Mouse (Mus musculus) heart, adult 9 months (tissue): ENCODE measurements around the gene Olfr24.
"Not testable (repeated sequence)": the region's sequence is repeated elsewhere in the genome, so short reads cannot be mapped to it uniquely, and the experiment has no call there.

Experiments
- DNase-seq, 2 experiments: peaks; one replicate each; pipeline ENCODE4 v3.0.0; 2022; ENCODE audit warnings: low spot score in 2 of 2

Olfr24 gene

DNA sequence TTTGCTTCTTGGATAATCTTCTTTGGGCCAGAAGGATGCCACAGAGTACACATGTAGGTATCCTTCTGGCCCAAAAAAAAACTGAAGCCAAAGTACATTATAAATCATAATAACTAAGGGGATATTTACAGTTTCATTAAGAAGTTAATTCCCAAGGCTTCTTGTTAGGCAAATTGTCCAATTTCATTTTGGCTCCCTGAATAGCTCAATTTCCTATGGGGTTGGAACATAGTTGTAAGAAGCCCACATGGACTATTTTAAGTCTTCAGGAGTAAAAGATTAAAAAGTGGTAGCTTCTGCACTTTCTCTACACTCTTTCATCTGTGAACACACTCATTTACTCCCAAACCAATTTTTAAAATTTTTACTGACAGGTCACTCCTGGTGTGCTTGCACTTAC lies at the start of gene Olfr24:
Gene Olfr24 (minus strand): TSS at position 101 of the 400 bp plus-strand sequence.
- DNase-seq = no peak

DNA sequence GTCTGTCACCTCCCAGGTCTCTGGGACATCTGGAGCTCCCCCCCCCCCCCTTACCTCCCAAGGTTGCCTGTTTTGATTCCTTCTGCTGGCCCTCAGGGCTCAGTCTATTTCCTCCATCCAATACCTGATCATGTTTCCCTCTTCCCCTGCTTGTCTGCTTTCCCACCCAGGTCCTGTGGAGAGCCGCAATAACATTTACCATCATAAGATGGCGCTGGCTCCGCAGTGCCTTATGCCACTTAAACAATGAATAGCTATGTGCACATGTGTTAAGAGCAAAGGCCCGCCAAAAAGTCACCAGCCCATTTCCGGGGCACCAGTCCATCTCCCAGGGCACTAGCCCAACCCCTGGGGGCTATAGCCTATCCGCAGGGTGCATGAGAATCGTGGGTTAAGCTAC lies 21.5 kb upstream of the Olfr24 start:
- DNase-seq = no peak

DNA sequence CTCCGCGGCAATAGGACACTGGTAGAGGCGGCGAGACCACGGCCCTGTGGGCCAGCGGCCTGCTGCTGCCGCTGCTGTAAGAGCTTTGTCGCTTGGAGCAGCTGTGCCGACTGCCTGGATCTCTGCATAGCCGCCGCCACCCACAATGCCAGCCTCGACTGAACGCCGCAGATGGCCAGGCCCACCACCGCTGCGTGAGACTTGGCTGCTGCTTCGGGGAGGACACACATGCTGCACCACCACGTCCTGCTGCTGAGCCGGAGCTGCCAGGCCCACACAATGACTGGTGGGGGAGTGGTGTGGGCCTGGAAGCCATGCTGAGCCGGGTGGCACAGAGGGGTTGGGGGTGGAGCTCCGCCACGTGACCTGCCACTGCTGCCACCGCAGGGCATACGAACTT lies 15.7 kb upstream of the Olfr24 start:
- no peak for DNase-seq

DNA sequence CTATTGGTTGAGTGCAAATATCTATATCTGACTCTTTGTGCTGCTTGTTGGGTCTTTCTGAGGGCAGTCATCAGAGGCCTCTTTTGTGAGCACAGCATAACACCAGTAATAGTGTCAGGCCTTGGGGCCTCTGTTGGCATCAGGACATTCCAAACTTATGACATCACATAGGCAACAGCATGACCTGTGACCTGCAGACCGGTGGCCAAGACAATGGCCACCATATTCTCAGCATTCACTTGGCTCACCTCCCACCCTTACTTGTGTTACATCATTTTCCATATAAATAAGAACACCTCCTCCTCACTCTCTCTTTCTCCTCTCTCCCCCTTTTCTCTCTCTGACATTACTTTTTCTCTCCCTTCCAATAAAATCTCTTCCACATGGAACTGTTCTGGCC lies 15.2 kb upstream of the Olfr24 start:
- DNase-seq = no peak

DNA sequence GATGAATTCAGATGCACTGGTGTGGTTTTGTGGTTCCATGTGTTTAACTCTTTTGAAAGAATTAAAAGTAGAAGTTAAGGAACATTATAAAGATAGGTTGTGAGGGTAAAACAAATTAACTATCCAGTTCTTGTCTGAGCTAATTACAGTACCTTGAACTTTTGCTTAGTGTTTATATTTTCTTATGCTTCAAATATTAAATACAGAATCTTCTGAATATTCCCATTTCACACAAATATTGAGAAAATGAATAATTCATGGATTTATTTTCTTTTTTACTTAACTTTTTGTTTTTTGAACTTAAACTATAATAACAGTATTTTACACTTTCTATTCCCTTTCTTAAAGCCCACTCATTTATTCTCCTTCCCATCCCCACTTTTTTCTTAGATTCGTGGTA lies 8.2 kb downstream of the Olfr24 start:
- no peak for DNase-seq

DNA sequence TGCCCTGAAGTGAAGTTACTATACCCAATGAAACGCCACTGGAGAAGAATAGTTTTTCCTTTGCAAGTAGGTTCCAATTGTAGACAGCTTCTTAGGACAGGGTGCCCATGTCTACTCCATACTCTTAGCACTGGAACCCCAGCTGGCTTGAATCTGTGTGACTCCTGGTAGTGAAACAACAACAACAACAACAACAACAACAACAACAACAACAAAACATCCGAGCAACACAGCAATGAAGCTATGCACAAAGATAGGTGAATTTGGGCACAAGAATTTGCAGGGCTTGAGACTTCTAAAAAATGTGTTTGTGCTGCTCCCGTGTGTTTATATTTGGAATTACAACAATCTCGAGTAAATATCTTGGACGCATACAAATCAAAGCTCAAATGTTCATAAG lies 19.2 kb downstream of the Olfr24 start:
- DNase-seq = no peak

DNA sequence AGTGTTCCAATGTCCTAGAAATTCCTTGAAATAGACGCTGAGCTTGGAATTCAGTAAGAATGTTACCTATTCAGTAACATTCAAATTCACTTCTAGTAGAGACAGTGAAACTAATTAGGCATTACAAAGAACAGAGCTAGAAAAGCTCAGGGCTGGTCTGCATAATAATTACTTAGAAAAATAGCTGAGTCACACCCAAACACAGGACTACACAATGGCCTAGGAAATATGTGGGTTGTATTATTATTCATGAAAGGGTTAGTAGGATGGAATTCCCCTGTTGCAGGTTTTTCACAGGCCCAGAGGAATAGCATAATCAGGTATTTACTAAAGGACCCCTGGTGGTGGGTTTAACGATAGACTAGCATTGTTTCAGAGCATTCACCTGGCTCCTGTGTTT lies 29.6 kb downstream of the Olfr24 start:
- not testable (repeated sequence) for DNase-seq

DNA sequence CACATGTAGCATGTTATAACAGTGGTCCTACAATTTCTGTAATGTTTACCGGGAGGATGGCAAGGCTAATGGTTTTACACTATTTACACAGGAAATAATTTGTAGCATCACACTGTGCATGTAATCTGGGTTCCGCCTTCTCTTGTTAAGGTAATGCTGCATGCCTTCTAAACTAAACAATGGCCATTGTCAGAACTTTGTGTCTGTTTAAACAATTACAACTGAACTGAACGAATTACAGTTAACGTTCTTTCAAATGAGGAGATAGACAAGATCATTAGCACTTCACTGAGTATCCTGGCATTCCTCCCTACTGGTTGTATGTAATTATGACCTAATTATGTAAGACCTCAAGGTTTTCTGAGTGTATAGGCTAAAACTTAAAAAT lies 41.1 kb downstream of the Olfr24 start:
- no peak for DNase-seq

DNA sequence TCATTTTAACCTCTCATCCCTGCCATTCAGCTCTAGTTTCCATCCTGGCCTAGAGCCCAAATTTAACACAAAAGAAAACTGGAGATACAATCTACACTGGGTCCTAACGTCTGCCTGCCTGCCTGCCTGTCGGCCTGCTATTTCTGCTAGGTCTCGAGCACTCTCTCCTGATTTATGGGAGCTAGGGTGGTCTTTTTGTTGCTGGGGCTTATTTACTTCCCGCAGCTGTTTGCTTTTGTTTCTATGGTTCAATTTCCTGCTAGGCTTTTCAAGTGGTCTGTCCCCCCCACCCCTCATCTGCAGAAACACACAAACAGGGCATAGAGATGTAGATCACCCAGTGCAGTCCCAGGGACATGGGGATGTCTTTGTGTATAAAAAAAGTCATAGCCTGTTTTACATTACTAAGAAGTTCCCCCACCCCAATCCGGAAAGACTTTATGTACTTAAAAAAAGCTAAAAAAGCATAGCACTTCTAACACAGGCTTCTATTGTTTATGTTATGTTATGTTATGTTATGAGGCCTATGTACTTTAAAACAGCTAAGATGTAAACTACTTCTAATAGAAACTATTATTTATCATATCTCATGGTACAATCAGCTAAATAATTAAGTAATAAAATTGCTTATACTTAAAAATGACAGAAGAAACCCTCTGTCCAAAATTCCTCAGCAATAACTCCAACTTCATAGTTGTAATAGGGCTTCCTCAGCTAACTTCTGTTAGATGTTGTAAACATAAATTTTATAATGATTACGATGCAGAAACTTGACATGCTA lies 41.7 kb downstream of the Olfr24 start:
- no peak for DNase-seq

DNA sequence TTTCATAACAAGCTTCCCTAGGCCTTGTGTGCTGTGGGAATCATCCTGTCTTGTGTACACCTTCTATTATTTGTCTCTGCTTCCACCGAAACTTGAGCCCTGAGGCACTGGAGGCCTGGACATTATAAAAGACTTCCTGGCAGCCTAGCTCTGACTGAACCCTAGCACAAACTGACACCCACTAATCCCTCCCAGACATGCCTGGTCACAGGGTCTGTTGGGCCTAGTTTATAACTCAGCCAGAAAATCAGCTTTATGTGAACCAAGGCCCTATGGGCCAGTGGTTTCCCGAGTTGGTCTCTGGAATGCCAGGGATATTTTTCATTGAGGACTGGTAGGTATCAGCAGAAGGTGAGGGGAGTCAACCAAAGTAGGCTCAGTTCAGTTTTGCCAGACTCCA lies 42.8 kb downstream of the Olfr24 start:
- DNase-seq = no peak

DNA sequence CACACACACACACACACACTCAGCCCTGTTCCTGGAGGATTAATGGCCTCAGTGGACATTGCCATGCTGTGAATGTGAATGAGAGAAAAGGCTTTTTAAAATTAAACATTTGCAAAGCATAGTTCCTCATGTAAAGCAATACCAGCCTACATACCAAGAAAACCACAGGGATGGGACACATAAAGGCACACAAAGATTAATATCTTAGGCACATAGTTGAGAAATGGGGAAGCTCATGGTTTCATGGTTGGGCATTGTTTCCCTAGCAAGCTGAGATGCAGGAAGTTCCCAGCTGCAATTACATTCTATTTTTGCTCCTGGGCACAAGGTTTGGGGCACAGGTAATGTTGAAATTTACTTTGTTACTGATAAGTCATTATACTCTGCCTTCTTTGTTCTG lies 58.2 kb downstream of the Olfr24 start:
- no peak for DNase-seq
